Mouse (Mus musculus) adrenal gland, postnatal 36 days (tissue): ENCODE measurements around the gene H2-M10.3. TPM values are rescaled to one million over a fixed set of nuclear protein-coding genes. Genes with fewer than 3 reads are reported as not detected.
"Not testable (repeated sequence)": the region's sequence is repeated elsewhere in the genome, so short reads cannot be mapped to it uniquely, and the experiment has no call there.

Experiments
- DNase-seq, 2 experiments: peaks; one replicate each; pipeline ENCODE4 v3.0.0; 2021; ENCODE audit warnings: mixed read lengths in 1 of 2
- long read RNA-seq, 2 experiments: library from polyadenylated mRNA; stranded (forward); transcript quantifications; one replicate each; pipeline ENCODE4 v2.0.0; 2021; ENCODE audit warnings: borderline sequencing depth in 2 of 2
- total RNA-seq, 2 experiments: library from RNA; stranded (reverse); gene quantifications; 2 replicates each; pipeline ENCODE4 v1.2.3; 2021

Gene H2-M10.3
- not detected for total RNA-seq
- long read RNA-seq, experiment 1, result 0 reads
- long read RNA-seq, experiment 2, result 0 reads

DNA sequence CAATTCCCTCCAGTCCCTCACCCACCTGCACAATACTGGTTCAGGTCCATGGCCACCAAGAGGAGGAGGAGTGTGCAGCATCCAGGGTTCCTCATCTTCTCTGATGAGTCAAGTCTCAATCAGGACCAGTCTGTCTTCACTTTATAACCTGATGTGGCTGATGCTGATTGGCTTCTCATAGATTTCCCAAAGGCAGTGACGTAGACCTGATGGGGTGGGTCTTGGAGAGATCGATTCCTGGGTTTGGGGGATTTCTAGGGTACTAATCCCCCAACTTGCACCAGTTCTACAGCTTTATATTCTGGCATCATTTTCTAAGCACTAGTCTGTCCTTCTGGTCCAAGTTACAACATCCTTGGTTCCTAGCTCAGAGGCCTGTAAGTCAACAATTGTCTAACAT lies at the start of gene H2-M10.3:
TSS of gene H2-M10.3 (minus strand) at position 101 of the 400 bp plus-strand sequence.
- DNase-seq, result not testable (repeated sequence)

DNA sequence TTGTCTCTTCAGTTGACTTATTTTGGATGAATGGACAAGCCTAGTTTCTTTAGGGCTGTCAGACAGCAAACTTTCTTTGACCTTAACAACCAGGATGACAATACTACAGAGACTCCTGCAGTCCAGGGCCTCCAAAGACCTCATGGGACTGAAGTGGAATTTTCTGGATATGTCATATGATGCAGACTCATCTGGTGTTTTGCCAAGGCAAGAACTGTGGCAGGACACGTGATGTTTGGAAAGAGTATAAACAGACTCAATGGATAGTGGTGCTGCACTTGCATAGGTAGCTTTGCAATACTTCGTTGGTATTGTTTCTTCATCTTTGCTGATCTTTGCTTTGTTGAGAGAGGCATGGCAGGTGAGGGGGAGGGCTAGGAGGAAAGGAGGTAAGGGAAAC lies 49.2 kb upstream of the H2-M10.3 start:
- no peak for DNase-seq

DNA sequence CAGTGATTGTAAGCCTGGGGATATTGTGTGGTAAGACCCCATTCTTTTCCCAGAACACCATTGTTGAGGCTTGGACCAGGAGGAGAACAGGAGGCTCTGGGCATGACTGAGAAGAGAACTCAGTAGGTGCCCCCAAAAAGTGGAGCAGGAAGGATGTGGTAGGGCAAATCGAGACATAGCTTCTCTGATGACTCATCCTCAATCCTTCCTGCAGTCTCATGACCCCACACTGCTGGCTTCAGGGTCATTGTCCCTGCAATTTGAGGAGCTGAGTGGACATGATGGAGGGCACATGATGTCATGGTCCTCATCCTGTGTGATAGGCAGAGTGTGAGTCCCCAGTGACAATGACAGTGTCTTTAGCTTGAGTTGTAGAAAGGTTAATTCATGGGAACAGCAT lies 47.2 kb upstream of the H2-M10.3 start:
- DNase-seq, result no peak

DNA sequence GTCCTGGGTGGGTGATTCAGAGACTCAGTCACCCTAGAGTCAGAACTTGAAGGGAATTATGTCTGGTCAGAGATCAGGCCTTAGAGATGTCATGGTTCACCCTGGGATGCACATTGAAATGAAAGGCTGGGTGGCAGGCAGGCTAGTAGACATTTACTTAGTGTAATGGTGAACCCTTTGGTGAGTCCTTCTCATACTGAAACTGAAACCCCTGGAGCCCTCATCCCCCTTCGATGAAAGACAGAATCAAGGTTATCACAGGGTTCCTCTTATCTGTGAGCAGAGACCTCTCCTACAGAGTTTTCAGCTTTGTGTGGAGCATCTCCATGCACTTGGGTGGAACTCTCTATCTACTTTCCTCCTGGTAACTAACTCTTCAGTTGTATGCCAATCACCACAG lies 46.1 kb upstream of the H2-M10.3 start:
- DNase-seq, result no peak

DNA sequence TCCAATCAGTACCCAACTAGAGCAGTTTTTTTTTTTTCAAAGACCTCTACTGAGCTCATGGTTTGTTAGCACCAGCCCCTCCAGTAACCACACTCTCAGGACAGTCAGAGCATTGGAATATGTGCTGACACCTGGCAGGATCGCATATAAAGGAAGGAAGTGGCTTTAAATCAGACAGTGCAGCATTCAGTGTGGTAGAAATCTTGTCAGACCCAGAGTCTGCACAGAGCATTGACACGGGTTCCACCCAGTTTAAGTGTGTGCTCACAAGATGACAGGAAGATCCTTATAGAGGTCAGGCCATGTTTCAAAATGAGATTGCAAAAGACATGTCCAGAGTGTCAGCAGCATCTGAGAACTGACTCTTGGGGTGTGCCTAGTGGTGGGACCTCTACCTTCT lies 21.7 kb upstream of the H2-M10.3 start:
- no peak for DNase-seq

DNA sequence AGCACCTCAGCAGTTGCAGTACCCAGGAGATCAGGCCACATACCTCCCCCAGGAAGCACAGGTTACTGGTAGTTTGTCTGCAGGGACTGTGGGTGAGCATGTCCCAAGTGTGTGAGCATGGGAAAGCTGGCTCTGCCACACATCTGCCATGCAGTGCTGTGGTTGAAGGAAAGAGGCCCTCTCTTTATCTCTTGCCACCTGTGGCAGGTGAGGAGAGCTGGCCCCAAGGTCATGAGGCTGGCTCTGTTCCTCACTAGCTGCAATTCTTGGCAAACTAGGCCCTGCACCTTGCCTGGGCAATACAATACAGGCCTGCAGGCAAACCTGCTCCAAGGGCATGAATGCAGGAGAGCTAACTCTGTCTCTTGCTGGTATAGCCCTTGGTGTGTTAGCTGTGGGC lies 5.8 kb downstream of the H2-M10.3 start:
- DNase-seq, result not testable (repeated sequence)

DNA sequence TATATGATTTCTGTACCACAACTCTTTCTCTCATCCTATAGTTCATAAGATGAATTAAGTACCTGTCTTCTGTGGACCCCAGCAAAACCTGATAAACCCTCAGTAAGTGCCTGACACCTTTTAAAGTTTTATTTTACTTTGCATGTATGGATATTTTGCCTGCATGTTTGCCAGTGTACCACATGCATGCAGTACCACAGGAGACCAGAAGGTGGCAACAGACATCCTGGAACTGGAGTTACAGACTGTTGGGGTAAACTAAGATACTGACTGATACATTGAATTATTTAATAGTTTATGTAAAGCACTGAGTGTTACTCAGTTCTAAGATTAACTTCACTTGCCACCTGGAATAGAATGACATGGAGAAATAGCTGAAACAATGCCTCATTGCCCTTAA lies 10.7 kb downstream of the H2-M10.3 start:
- peak; percentile 36 to 37 for DNase-seq

DNA sequence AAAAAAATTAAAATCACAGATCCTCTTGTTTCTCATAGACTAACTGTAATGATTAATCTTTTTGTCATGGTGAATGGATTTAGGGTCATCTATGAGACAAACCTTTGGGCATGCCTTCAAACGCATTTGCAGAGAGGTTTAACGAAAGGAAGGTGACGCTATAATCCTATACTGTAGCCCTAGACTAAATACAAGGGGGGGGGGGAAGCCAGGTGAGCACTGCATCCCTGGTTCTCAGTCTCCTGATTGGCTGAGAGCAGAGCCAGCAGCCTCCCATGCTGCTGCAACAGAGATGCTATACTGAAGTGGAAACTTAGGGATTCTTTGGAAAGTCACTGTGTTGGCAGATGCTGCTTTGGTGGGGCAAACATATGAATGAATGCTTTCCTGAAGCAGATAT lies 12.5 kb downstream of the H2-M10.3 start:
- DNase-seq, result no peak

DNA sequence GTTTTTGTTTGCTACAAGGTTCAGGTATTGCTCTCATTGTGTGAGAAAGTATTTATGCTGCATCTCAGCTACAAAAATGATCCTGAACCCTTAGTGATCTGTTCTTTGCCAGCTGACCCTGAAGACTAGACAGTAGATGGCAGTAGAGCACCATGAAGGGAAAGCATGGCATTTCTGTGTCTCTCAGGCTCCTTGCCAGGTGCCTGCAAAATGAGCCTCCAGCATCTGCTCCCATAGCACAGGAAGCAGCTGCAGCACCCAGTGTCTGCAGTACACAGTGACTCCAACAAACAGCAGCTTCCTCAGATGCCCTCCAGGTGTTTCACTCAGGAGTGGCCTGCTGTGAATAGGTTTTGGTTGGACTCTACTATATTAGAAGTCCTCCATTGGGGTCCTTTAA lies 12.9 kb downstream of the H2-M10.3 start:
- peak; percentile 30 to 62 for DNase-seq

DNA sequence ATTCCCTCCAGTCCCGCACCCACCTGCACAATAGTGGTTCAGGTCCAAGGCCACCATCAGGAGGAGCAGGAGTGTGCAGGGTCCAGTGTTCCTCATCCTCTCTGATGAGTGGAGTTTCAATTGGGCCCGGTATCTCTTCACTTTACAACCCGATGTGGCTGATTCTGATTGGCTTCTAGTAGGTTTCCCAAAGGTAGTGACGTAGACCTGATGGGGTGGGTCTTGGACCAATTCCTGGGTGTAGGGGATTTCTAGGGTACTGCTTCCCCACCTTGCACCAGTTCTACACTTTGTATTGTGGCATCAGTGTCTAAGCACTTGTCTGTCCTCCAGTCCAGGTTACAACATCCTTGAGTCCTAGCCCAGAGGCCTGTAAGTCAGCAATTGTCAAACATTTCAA lies 42.2 kb downstream of the H2-M10.3 start, which contains the start of gene H2-M10.1:
TSS of gene H2-M10.1 (minus strand) at position 101 of the 400 bp plus-strand sequence.
- DNase-seq, result no peak

DNA sequence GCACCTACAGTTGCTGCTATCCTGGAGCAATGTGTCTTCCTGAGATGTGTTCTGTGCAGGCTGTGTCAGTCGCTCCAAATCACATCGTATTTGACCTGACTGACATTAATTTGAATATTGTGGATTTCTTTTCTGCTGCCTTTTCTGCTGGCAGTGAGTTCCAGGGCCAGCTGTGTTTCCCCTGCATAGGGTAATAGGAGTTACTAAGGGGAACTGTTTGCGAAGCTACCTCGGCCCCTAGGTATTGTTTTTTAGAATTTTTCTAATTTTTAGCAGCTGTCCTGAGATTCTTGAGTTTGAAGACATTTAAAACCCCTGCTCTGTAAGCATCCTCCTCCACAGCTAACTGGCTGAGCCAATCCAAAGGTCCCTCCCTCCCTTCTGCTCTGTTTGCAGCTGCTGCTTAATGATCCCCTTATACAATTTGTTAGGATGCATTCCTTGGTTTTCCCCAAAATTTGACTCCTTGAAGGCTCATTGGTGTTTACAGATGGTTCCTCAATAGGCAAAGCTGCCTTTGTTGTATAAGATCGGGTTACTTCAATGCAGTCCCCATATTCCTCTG lies 52.4 kb downstream of the H2-M10.3 start:
- DNase-seq, result no peak

DNA sequence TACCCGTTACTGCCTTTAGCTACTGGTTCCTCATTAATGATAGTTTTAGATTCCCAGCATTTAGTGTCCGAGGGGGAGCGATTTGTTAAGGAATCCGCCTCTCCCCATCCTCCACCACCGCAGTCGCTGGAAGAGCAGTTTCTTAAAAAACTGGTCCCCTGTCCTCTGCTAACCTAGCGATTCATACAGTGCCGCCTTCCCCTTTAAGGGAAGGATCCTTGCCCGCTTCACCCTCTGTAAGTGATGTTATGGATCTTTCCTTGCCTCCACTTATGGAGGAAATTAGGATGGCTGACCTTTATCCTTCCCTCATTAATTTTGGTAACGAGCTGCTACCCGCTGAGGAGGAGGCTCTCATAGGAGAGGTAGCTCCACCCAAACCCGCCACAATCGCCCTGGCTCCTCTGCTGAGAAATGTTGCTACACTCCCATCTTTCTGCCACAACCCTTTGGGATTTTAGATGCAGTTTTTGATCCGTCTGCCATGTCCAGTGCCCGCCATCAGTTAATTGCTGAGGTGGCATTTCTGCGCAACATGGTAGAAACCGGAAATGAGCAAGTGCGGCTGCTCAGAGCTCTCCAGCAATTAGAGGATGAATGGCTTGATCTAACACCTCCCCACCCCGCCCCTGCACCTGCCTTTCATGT lies 53.1 kb downstream of the H2-M10.3 start:
- peak; percentile 48 to 68 for DNase-seq

Other genes starting within 250 kb of the H2-M10.3 start
- under 1 TPM; 0.16 to 0.30 TPM for gene Gm19684, start 246.7 kb downstream of the H2-M10.3 start, total RNA-seq
- gene Gm7030, start 239.0 kb downstream of the H2-M10.3 start, total RNA-seq, result not detected
- not detected for gene Gm8909, start 199.9 kb downstream of the H2-M10.3 start, total RNA-seq
- not detected for gene H2-T3, start 178.1 kb downstream of the H2-M10.3 start, total RNA-seq
- 10 to 100 TPM; 44.0 to 49.0 TPM for gene Rpp21, start 110.3 kb downstream of the H2-M10.3 start, total RNA-seq
- gene Trim39, start 96.2 kb downstream of the H2-M10.3 start, total RNA-seq, result 10 to 100 TPM; 15.7 to 20.0 TPM
- not detected for gene H2-M10.2, start 81.9 kb downstream of the H2-M10.3 start, total RNA-seq
- gene H2-M10.1, start 42.3 kb downstream of the H2-M10.3 start, total RNA-seq, result not detected
- gene H2-M10.4, start 93.9 kb upstream of the H2-M10.3 start, total RNA-seq, result not detected
- gene H2-M11, start 178.7 kb upstream of the H2-M10.3 start, total RNA-seq, result not detected